ENCODE assay signal across 22 mouse cellular contexts in the genomic region with DNA sequence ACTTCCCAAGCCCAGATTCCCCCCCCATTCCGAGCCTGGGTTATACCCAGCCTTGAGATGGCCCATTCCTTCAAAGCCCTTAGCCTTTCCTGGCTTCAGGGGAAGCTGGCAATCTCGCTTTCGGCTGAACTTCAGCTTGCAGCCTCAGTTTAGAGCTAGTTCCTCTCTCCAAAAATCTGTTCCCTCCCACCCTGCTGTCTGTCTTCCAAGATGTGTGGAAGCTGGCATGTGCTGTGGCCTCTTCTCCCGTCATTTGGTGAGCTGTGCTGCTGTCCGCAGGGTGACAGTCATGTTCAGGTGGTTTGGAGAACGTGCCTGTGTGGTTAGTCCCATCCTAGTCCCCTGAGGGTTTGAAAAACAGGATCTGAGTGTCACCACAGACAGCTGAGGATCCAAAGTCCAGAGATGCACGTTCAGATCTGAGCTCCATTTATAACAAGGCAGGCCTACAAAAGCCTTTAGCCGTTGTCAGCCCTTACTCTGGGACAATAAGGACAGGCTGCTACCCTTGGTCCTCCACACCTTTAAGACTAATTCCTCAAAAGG. TPM values are rescaled to one million over a fixed set of nuclear protein-coding genes. Genes with fewer than 3 reads are reported as not detected.
DNase-seq lines count a peak whose midpoint lies in the region; ATAC-seq and TF ChIP-seq lines count a peak whose summit lies in the region.
"Had no signal": no experiment of that assay in that cellular context is flagged by ENCODE, and none has a peak within 500 bp of the region (broad histone marks: within the 10 kb centered on the region; RNA-seq: fewer than 3 reads in every experiment).

No protein-coding gene starts in this region.

- H3K9ac ChIP-seq in intestine, postnatal 0 days (ENCODE audit: low read depth, low read length): no peak overlapping the region
- H3K9ac ChIP-seq in intestine, embryonic 16.5 days (ENCODE audit: low read depth, low read length): no peak overlapping the region
- H3K9ac ChIP-seq in liver, postnatal 0 days (replicated peaks): no peak overlapping the region
- H3K9ac ChIP-seq in liver, embryonic 12.5 days: no peak overlapping the region
- no peak overlapping the region for H3K9ac ChIP-seq in CH12.LX (ENCODE audit: insufficient read depth, low read depth)
- H3K9ac ChIP-seq in forebrain, postnatal 0 days: no peak overlapping the region
- H3K9ac ChIP-seq: embryonic facial prominence, embryonic 13.5 days; forebrain, embryonic 12.5 days; hindbrain, embryonic 13.5 days had no signal

- no peak overlapping the region for H3K4me3 ChIP-seq in intestine, postnatal 0 days (ENCODE audit: low read depth, low read length)
- no peak overlapping the region for H3K4me3 ChIP-seq in intestine, embryonic 16.5 days (ENCODE audit: low read length)
- H3K4me3 ChIP-seq in liver, postnatal 0 days (ENCODE audit: low read depth, low read length): no peak overlapping the region
- no peak overlapping the region for H3K4me3 ChIP-seq in liver, embryonic 12.5 days
- no peak overlapping the region for H3K4me3 ChIP-seq in CH12.LX (replicated peaks in 1 of 3; ENCODE audit: low read depth in 2 of 3, low read length in 2 of 3, poor library complexity in 1 of 3)
- no peak overlapping the region for H3K4me3 ChIP-seq in olfactory bulb, adult 2 months (ENCODE audit: insufficient read depth, low read depth, low read length)
- H3K4me3 ChIP-seq in forebrain, postnatal 0 days (ENCODE audit: low read depth, low read length): no peak overlapping the region
- H3K4me3 ChIP-seq: embryonic facial prominence, embryonic 13.5 days; forebrain, embryonic 12.5 days; heart, embryonic 10.5 days; hindbrain, embryonic 13.5 days had no signal

- dilution Hi-C loops in CH12.LX (cut with MboI; ENCODE audit: extremely low pct_ligation_motif_present, extremely low pct_unique_long_range_greater_than_20kb, low sequenced_read_pairs): no loop called here

- DNase-seq in liver, postnatal 0 days: no peak
- DNase-seq in CH12.LX (ENCODE audit: extremely low read depth): no peak
- no peak for DNase-seq in forebrain, postnatal 0 days
- DNase-seq: adrenal gland, postnatal 14 days; cerebellum, adult 18-20 months; cerebellum, adult 9-11 months; cerebellum, postnatal 36 days; gastrocnemius, postnatal 10 days; heart, adult 18-20 months; heart, postnatal 10 days; heart, postnatal 4 days had no signal

- no peak for TF ChIP-seq POLR2A in CH12.LX (IDR thresholded peaks at IDR 0.05; ENCODE audit: low read depth, low read length)
- TF ChIP-seq POLR2A in olfactory bulb, adult 2 months (IDR thresholded peaks at IDR 0.05; ENCODE audit: insufficient read depth, low read depth, low read length): no peak

- in situ Hi-C loops in CH12.LX (cut with MboI; ENCODE audit: low pct_ligation_motif_present, low pct_unique_long_range_greater_than_20kb, low sequenced_read_pairs): loop anchor here (5.0 kb wide), 1 partner anchor 48 kb away; a partner anchor contains a TSS

- TF ChIP-seq CTCF in intestine, postnatal 0 days (IDR thresholded peaks at IDR 0.05; ENCODE audit: low read depth): no peak
- TF ChIP-seq CTCF in liver, postnatal 0 days (IDR thresholded peaks at IDR 0.05; ENCODE audit: low read depth): no peak
- TF ChIP-seq CTCF in CH12.LX (conservative IDR thresholded peaks at IDR 0.05 in 1 of 2, IDR thresholded peaks at IDR 0.05 in 1 of 2; ENCODE audit: low read depth in 2 of 2, low read length in 2 of 2): no peak
- no peak for TF ChIP-seq CTCF in olfactory bulb, adult 2 months (IDR thresholded peaks at IDR 0.05; ENCODE audit: insufficient read depth, low read depth, low read length)
- no peak for TF ChIP-seq CTCF in forebrain, postnatal 0 days (IDR thresholded peaks at IDR 0.05; ENCODE audit: low read depth)

- no peak for ATAC-seq in intestine, postnatal 0 days
- ATAC-seq in intestine, embryonic 16.5 days: no peak
- ATAC-seq in liver, postnatal 0 days: no peak
- no peak for ATAC-seq in liver, embryonic 12.5 days
- ATAC-seq in forebrain, postnatal 0 days: no peak
- ATAC-seq: activated CD4-positive, CD25-positive, alpha-beta regulatory T cell, adult 4 months; Patski had no signal

- 63% methylated on average over 8 of the region's 8 CpGs for WGBS in intestine, postnatal 0 days
- WGBS in intestine, embryonic 16.5 days: 74% methylated on average over 8 of the region's 8 CpGs
- 47% methylated on average over 8 of the region's 8 CpGs for WGBS in liver, postnatal 0 days (ENCODE audit: insufficient replicate concordance)
- 49% methylated on average over 8 of the region's 8 CpGs for WGBS in liver, embryonic 12.5 days (ENCODE audit: insufficient replicate concordance)
- 78% methylated on average over 8 of the region's 8 CpGs for WGBS in olfactory bulb, adult 2 months
- 72% methylated on average over 8 of the region's 8 CpGs for WGBS in forebrain, postnatal 0 days

- no peak for TF ChIP-seq EP300 in liver, postnatal 0 days (IDR thresholded peaks at IDR 0.05; ENCODE audit: low read depth)
- TF ChIP-seq EP300 in CH12.LX (IDR thresholded peaks at IDR 0.05; ENCODE audit: low read length): no peak

- TF ChIP-seq RAD21 in CH12.LX (IDR thresholded peaks at IDR 0.05; ENCODE audit: low read depth, low read length): no peak

- peaks cover 10% of the 10 kb centered on the region for H3K4me1 ChIP-seq in intestine, postnatal 0 days (replicated peaks; ENCODE audit: control insufficient read depth, insufficient read depth, low read length)
- H3K4me1 ChIP-seq in intestine, embryonic 16.5 days (ENCODE audit: control insufficient read depth, insufficient read depth, low read length): peaks cover 11% of the 10 kb centered on the region
- peaks cover 13% of the 10 kb centered on the region; the same call in 1 of the 2 replicates for H3K4me1 ChIP-seq in liver, postnatal 0 days (ENCODE audit: insufficient read depth)
- H3K4me1 ChIP-seq in liver, embryonic 12.5 days: peaks cover 10% of the 10 kb centered on the region
- peaks cover 7 to 31% of the 10 kb centered on the region in 2 experiments for H3K4me1 ChIP-seq in CH12.LX (ENCODE audit: control insufficient read depth in 1 of 2, insufficient read depth in 2 of 2)
- peaks cover 18% of the 10 kb centered on the region for H3K4me1 ChIP-seq in olfactory bulb, adult 2 months (ENCODE audit: control insufficient read depth, insufficient read depth, low read length)
- H3K4me1 ChIP-seq in forebrain, postnatal 0 days (ENCODE audit: insufficient read depth): no peaks in the 10 kb centered on the region

- H3K9me3 ChIP-seq in intestine, postnatal 0 days (ENCODE audit: control insufficient read depth): no peaks in the 10 kb centered on the region
- no peaks in the 10 kb centered on the region for H3K9me3 ChIP-seq in intestine, embryonic 16.5 days (ENCODE audit: control insufficient read depth, low read length)
- no peaks in the 10 kb centered on the region for H3K9me3 ChIP-seq in liver, postnatal 0 days (ENCODE audit: low read length)
- H3K9me3 ChIP-seq in liver, embryonic 12.5 days (replicated peaks): no peaks in the 10 kb centered on the region
- H3K9me3 ChIP-seq in CH12.LX (replicated peaks; ENCODE audit: low read length): no peaks in the 10 kb centered on the region
- H3K9me3 ChIP-seq in forebrain, postnatal 0 days (ENCODE audit: low read length): no peaks in the 10 kb centered on the region
- H3K9me3 ChIP-seq: embryonic facial prominence, embryonic 13.5 days; forebrain, embryonic 12.5 days; heart, embryonic 10.5 days; hindbrain, embryonic 13.5 days had no signal

- no peak overlapping the region for H3K4me2 ChIP-seq in intestine, postnatal 0 days (replicated peaks; ENCODE audit: low read depth)
- no peak overlapping the region for H3K4me2 ChIP-seq in intestine, embryonic 16.5 days (ENCODE audit: low read depth, low read length)
- H3K4me2 ChIP-seq in liver, postnatal 0 days (ENCODE audit: low read depth, low read length): no peak overlapping the region
- no peak overlapping the region for H3K4me2 ChIP-seq in liver, embryonic 12.5 days
- no peak overlapping the region for H3K4me2 ChIP-seq in CH12.LX (ENCODE audit: insufficient read depth, low read depth, poor library complexity, severe bottlenecking)
- no peak overlapping the region for H3K4me2 ChIP-seq in forebrain, postnatal 0 days (ENCODE audit: low read depth)
- H3K4me2 ChIP-seq: embryonic facial prominence, embryonic 13.5 days; forebrain, embryonic 12.5 days; hindbrain, embryonic 13.5 days had no signal

- no peaks in the 10 kb centered on the region for H3K27me3 ChIP-seq in intestine, postnatal 0 days (replicated peaks; ENCODE audit: control insufficient read depth, insufficient read depth, low read length)
- H3K27me3 ChIP-seq in intestine, embryonic 16.5 days (replicated peaks; ENCODE audit: control insufficient read depth, insufficient read depth, low read length): no peaks in the 10 kb centered on the region
- H3K27me3 ChIP-seq in liver, postnatal 0 days (ENCODE audit: insufficient read depth, low read length): 0 out of 2 replicates have a peak, but pooled peaks cover 3% of the 10 kb centered on the region
- peaks cover 36% of the 10 kb centered on the region for H3K27me3 ChIP-seq in liver, embryonic 12.5 days (replicated peaks)
- no peaks in the 10 kb centered on the region for H3K27me3 ChIP-seq in CH12.LX (replicated peaks)
- H3K27me3 ChIP-seq in forebrain, postnatal 0 days (ENCODE audit: insufficient read depth, low read length): no peaks in the 10 kb centered on the region; the same call in 1 of the 2 replicates
- H3K27me3 ChIP-seq: Patski had no signal

- H3K36me3 ChIP-seq in intestine, postnatal 0 days (ENCODE audit: control insufficient read depth, insufficient read depth): no peaks in the 10 kb centered on the region
- no peaks in the 10 kb centered on the region for H3K36me3 ChIP-seq in intestine, embryonic 16.5 days (ENCODE audit: control insufficient read depth, insufficient read depth, low read length)
- H3K36me3 ChIP-seq in liver, postnatal 0 days (replicated peaks; ENCODE audit: insufficient read depth, low read length): no peaks in the 10 kb centered on the region
- no peaks in the 10 kb centered on the region for H3K36me3 ChIP-seq in liver, embryonic 12.5 days
- no peaks in the 10 kb centered on the region for H3K36me3 ChIP-seq in CH12.LX (replicated peaks in 1 of 2; ENCODE audit: control insufficient read depth in 1 of 2, insufficient read depth in 1 of 2, low read length in 1 of 2)
- no peaks in the 10 kb centered on the region for H3K36me3 ChIP-seq in forebrain, postnatal 0 days (ENCODE audit: insufficient read depth)
- H3K36me3 ChIP-seq: embryonic facial prominence, embryonic 13.5 days; forebrain, embryonic 12.5 days; heart, embryonic 10.5 days; hindbrain, embryonic 13.5 days had no signal

- no peaks in the 10 kb centered on the region for H3K79me2 ChIP-seq in CH12.LX (replicated peaks; ENCODE audit: control insufficient read depth, extremely low read depth, insufficient read depth, poor library complexity, severe bottlenecking)

- H3K27ac ChIP-seq in intestine, postnatal 0 days (ENCODE audit: low read depth, low read length): 0 out of 2 replicates have a peak overlapping the region, but pooled peaks have one; percentile 7
- H3K27ac ChIP-seq in intestine, embryonic 16.5 days (ENCODE audit: low read length): no peak overlapping the region
- peak overlapping the region; percentile 46; the same call in 1 of the 2 replicates for H3K27ac ChIP-seq in liver, postnatal 0 days (ENCODE audit: low read depth)
- H3K27ac ChIP-seq in liver, embryonic 12.5 days: no peak overlapping the region
- H3K27ac ChIP-seq in CH12.LX (ENCODE audit: insufficient read depth, low read depth): no peak overlapping the region
- H3K27ac ChIP-seq in olfactory bulb, adult 2 months (ENCODE audit: insufficient read depth, low read depth, low read length): peak overlapping the region; percentile 96
- no peak overlapping the region for H3K27ac ChIP-seq in forebrain, postnatal 0 days (ENCODE audit: low read depth, low read length)
- H3K27ac ChIP-seq: embryonic facial prominence, embryonic 13.5 days; forebrain, embryonic 12.5 days; heart, embryonic 10.5 days; hindbrain, embryonic 13.5 days had no signal

RNA-seq across cellular contexts. Expression of a gene that starts 14.8 kb away (rescaled TPM):
- polyA plus RNA-seq in intestine, postnatal 0 days (2015; fragmentation: Nextera tagmentation; extraction: Ambion mirVana): 50.7 and 69.8 TPM in 2 replicates
- polyA plus RNA-seq in intestine, embryonic 16.5 days (2015; fragmentation: Nextera tagmentation; extraction: Ambion mirVana): 62.9 and 69.6 TPM in 2 replicates
- 22.1 and 27.8 TPM in 2 replicates for polyA plus RNA-seq in liver, postnatal 0 days (2015; fragmentation: Nextera tagmentation; extraction: Ambion mirVana)
- polyA plus RNA-seq in liver, embryonic 12.5 days (2016; fragmentation: Nextera tagmentation; extraction: Ambion mirVana): 5.2 and 5.3 TPM in 2 replicates
- 0.59 and 0.93 TPM in 2 replicates for total RNA-seq in CH12.LX (2012; rRNA removed)
- total RNA-seq in CH12.LX (2014; rRNA removed): 0.62 and 0.70 TPM in 2 replicates
- polyA plus RNA-seq in CH12.LX (2012; ENCODE audit: insufficient read length, low read depth): 0.71 and 0.80 TPM in 2 replicates
- not detected in 2 replicates for polyA plus RNA-seq in olfactory bulb, adult 2 months (2012; ENCODE audit: insufficient read depth, insufficient read length, low replicate concordance, missing spikeins)
- total RNA-seq in forebrain, postnatal 0 days (2014; rRNA removed): 5.5 and 8.4 TPM in 2 replicates
- polyA plus RNA-seq in forebrain, postnatal 0 days (2015; fragmentation: Nextera tagmentation; extraction: Ambion mirVana): 10.8 and 11.1 TPM in 2 replicates
- polyA plus RNA-seq: activated CD4-positive, CD25-positive, alpha-beta regulatory T cell, adult 4 months had no signal

RNA-seq across cellular contexts. Expression of a gene that starts 25.4 kb away (rescaled TPM):
- 57.4 and 61.8 TPM in 2 replicates for polyA plus RNA-seq in intestine, postnatal 0 days (2015; fragmentation: Nextera tagmentation; extraction: Ambion mirVana)
- 62.7 and 74.1 TPM in 2 replicates for polyA plus RNA-seq in intestine, embryonic 16.5 days (2015; fragmentation: Nextera tagmentation; extraction: Ambion mirVana)
- polyA plus RNA-seq in liver, postnatal 0 days (2015; fragmentation: Nextera tagmentation; extraction: Ambion mirVana): 18.3 and 19.6 TPM in 2 replicates
- 19.3 and 21.6 TPM in 2 replicates for polyA plus RNA-seq in liver, embryonic 12.5 days (2016; fragmentation: Nextera tagmentation; extraction: Ambion mirVana)
- total RNA-seq in CH12.LX (2012; rRNA removed) (47.8 and 50.9 TPM in 2 replicates), CH12.LX (2014; rRNA removed) (40.6 and 41.8 TPM in 2 replicates)
- 44.7 and 56.0 TPM in 2 replicates for polyA plus RNA-seq in CH12.LX (2012; ENCODE audit: insufficient read length, low read depth)
- polyA plus RNA-seq in olfactory bulb, adult 2 months (2012; ENCODE audit: insufficient read depth, insufficient read length, low replicate concordance, missing spikeins): not detected in 2 replicates
- total RNA-seq in forebrain, postnatal 0 days (2014; rRNA removed): 22.1 and 26.7 TPM in 2 replicates
- 34.8 and 36.8 TPM in 2 replicates for polyA plus RNA-seq in forebrain, postnatal 0 days (2015; fragmentation: Nextera tagmentation; extraction: Ambion mirVana)

RNA-seq across cellular contexts. Expression of a gene that starts 27.0 kb away (rescaled TPM):
- 1.4 and 1.6 TPM in 2 replicates for polyA plus RNA-seq in intestine, postnatal 0 days (2015; fragmentation: Nextera tagmentation; extraction: Ambion mirVana)
- 5.9 and 7.5 TPM in 2 replicates for polyA plus RNA-seq in intestine, embryonic 16.5 days (2015; fragmentation: Nextera tagmentation; extraction: Ambion mirVana)
- not detected in 2 replicates for polyA plus RNA-seq in liver, postnatal 0 days (2015; fragmentation: Nextera tagmentation; extraction: Ambion mirVana)
- 0.65 and 1.0 TPM in 2 replicates for polyA plus RNA-seq in liver, embryonic 12.5 days (2016; fragmentation: Nextera tagmentation; extraction: Ambion mirVana)
- total RNA-seq in CH12.LX (2012; rRNA removed) (0.13 TPM in 1 of 2 replicates, not detected in the other), CH12.LX (2014; rRNA removed) (0.09 TPM in 1 of 2 replicates, not detected in the other)
- 0.19 TPM in 1 of 2 replicates, not detected in the other for polyA plus RNA-seq in CH12.LX (2012; ENCODE audit: insufficient read length, low read depth)
- not detected in 2 replicates for polyA plus RNA-seq in olfactory bulb, adult 2 months (2012; ENCODE audit: insufficient read depth, insufficient read length, low replicate concordance, missing spikeins)
- total RNA-seq in forebrain, postnatal 0 days (2014; rRNA removed): 76.7 and 80.7 TPM in 2 replicates
- polyA plus RNA-seq in forebrain, postnatal 0 days (2015; fragmentation: Nextera tagmentation; extraction: Ambion mirVana): 68.9 and 73.8 TPM in 2 replicates
- total RNA-seq: gastrocnemius, postnatal 10 days; gastrocnemius, postnatal 4 days; heart, adult 18-20 months had no signal
- polyA plus RNA-seq: activated CD4-positive, CD25-positive, alpha-beta regulatory T cell, adult 4 months had no signal

RNA-seq across cellular contexts. Expression of a gene that starts 36.6 kb away (rescaled TPM):
- polyA plus RNA-seq in intestine, postnatal 0 days (2015; fragmentation: Nextera tagmentation; extraction: Ambion mirVana): 120 and 128 TPM in 2 replicates
- polyA plus RNA-seq in intestine, embryonic 16.5 days (2015; fragmentation: Nextera tagmentation; extraction: Ambion mirVana): 119 and 126 TPM in 2 replicates
- 63.2 and 73.2 TPM in 2 replicates for polyA plus RNA-seq in liver, postnatal 0 days (2015; fragmentation: Nextera tagmentation; extraction: Ambion mirVana)
- 72.3 and 73.6 TPM in 2 replicates for polyA plus RNA-seq in liver, embryonic 12.5 days (2016; fragmentation: Nextera tagmentation; extraction: Ambion mirVana)
- total RNA-seq in CH12.LX (2012; rRNA removed): 189 and 228 TPM in 2 replicates
- 45.8 and 52.7 TPM in 2 replicates for total RNA-seq in CH12.LX (2014; rRNA removed)
- polyA plus RNA-seq in CH12.LX (2012; ENCODE audit: insufficient read length, low read depth): 70.4 and 74.8 TPM in 2 replicates
- not detected in 2 replicates for polyA plus RNA-seq in olfactory bulb, adult 2 months (2012; ENCODE audit: insufficient read depth, insufficient read length, low replicate concordance, missing spikeins)
- total RNA-seq in forebrain, postnatal 0 days (2014; rRNA removed): 66.7 and 160 TPM in 2 replicates
- 74.9 and 96.8 TPM in 2 replicates for polyA plus RNA-seq in forebrain, postnatal 0 days (2015; fragmentation: Nextera tagmentation; extraction: Ambion mirVana)

RNA-seq across cellular contexts. Expression of a gene that starts 42.1 kb away (rescaled TPM):
- polyA plus RNA-seq in intestine, postnatal 0 days (2015; fragmentation: Nextera tagmentation; extraction: Ambion mirVana): 5.1 and 5.3 TPM in 2 replicates
- 12.1 and 14.1 TPM in 2 replicates for polyA plus RNA-seq in intestine, embryonic 16.5 days (2015; fragmentation: Nextera tagmentation; extraction: Ambion mirVana)
- polyA plus RNA-seq in liver, postnatal 0 days (2015; fragmentation: Nextera tagmentation; extraction: Ambion mirVana): 0.36 and 0.56 TPM in 2 replicates
- polyA plus RNA-seq in liver, embryonic 12.5 days (2016; fragmentation: Nextera tagmentation; extraction: Ambion mirVana): 2.1 and 2.3 TPM in 2 replicates
- total RNA-seq in CH12.LX (2012; rRNA removed) (2.6 and 3.1 TPM in 2 replicates), CH12.LX (2014; rRNA removed) (0.76 and 1.1 TPM in 2 replicates)
- polyA plus RNA-seq in CH12.LX (2012; ENCODE audit: insufficient read length, low read depth): 1.00 and 1.1 TPM in 2 replicates
- not detected in 2 replicates for polyA plus RNA-seq in olfactory bulb, adult 2 months (2012; ENCODE audit: insufficient read depth, insufficient read length, low replicate concordance, missing spikeins)
- total RNA-seq in forebrain, postnatal 0 days (2014; rRNA removed): 8.4 and 11.1 TPM in 2 replicates
- polyA plus RNA-seq in forebrain, postnatal 0 days (2015; fragmentation: Nextera tagmentation; extraction: Ambion mirVana): 7.8 and 8.1 TPM in 2 replicates

Comparison
In these comparisons a context has a peak if more than half of its experiments do, and no peak if none do; other contexts are left out.
1. H3K27ac ChIP-seq: peak in intestine, postnatal 0 days (single experiment), liver, postnatal 0 days (single experiment) and olfactory bulb, adult 2 months (single experiment); none in intestine, embryonic 16.5 days (single experiment), liver, embryonic 12.5 days (single experiment), CH12.LX (single experiment) and forebrain, postnatal 0 days (single experiment).
2. RNA of a gene that starts 25.4 kb away (polyA plus RNA-seq): 62.7 to 74.1 TPM in intestine, embryonic 16.5 days, 57.4 to 61.8 TPM in intestine, postnatal 0 days, 44.7 to 56.0 TPM in CH12.LX, 34.8 to 36.8 TPM in forebrain, postnatal 0 days, 19.3 to 21.6 TPM in liver, embryonic 12.5 days and 18.3 to 19.6 TPM in liver, postnatal 0 days; not detected in olfactory bulb, adult 2 months; every median in the first group is over 10 times any median in the second.